Mouse (Mus musculus): ENCODE results near the gene Ubash3b.
A peak's percentile ranks its signal among the peaks of the same experiment; 100 is the strongest.

Ubash3b gene

GRCm38 (mm10) chr9:41166886-41167285 lies 5.4 kb upstream of the Ubash3b start:
- no peak for DNase-seq (ENCODE audit: low read depth)

- no peak for DNase-seq (ENCODE audit: low read depth)
Observed at GRCm38 (mm10) chr9:41162363-41162762, 866 bp upstream of the Ubash3b start.

GRCm38 (mm10) chr9:41160536-41161176 lies 841 bp downstream of the Ubash3b start:
- DNase-seq (ENCODE audit: low read depth) = no peak

- DNase-seq (ENCODE audit: low read depth) = no peak
Observed at GRCm38 (mm10) chr9:41159223-41159622, 2.3 kb downstream of the Ubash3b start.

- DNase-seq (ENCODE audit: low read depth) = no peak
Observed at GRCm38 (mm10) chr9:41157872-41158567, 3.5 kb downstream of the Ubash3b start.

GRCm38 (mm10) chr9:41157020-41157871 lies 4.3 kb downstream of the Ubash3b start:
- peak; percentile 79 for DNase-seq (ENCODE audit: low read depth)

- no peak for DNase-seq (ENCODE audit: low read depth)
Observed at GRCm38 (mm10) chr9:41156720-41157019, 4.8 kb downstream of the Ubash3b start.

- no peak for DNase-seq (ENCODE audit: low read depth)
Observed at GRCm38 (mm10) chr9:41156006-41156719, 5.3 kb downstream of the Ubash3b start.

GRCm38 (mm10) chr9:41153979-41154378 lies 7.5 kb downstream of the Ubash3b start:
- DNase-seq (ENCODE audit: low read depth) = no peak

- DNase-seq (ENCODE audit: low read depth) = no peak
Observed at GRCm38 (mm10) chr9:41153050-41153449, 8.4 kb downstream of the Ubash3b start.

- DNase-seq (ENCODE audit: low read depth) = no peak
Observed at GRCm38 (mm10) chr9:41151491-41151890, 10.0 kb downstream of the Ubash3b start.

- DNase-seq (ENCODE audit: low read depth) = no peak
Observed at GRCm38 (mm10) chr9:41149896-41150295, 11.6 kb downstream of the Ubash3b start.

GRCm38 (mm10) chr9:41149079-41149676 lies 12.3 kb downstream of the Ubash3b start:
- no peak for DNase-seq (ENCODE audit: low read depth)

GRCm38 (mm10) chr9:41148600-41148999 lies 12.9 kb downstream of the Ubash3b start:
- DNase-seq (ENCODE audit: low read depth) = no peak

GRCm38 (mm10) chr9:41147203-41147842 lies 14.2 kb downstream of the Ubash3b start:
- no peak for DNase-seq (ENCODE audit: low read depth)

GRCm38 (mm10) chr9:41143825-41144224 lies 17.7 kb downstream of the Ubash3b start:
- DNase-seq (ENCODE audit: low read depth) = no peak

- DNase-seq (ENCODE audit: low read depth) = no peak
Observed at GRCm38 (mm10) chr9:41143115-41143514, 18.4 kb downstream of the Ubash3b start.

GRCm38 (mm10) chr9:41141026-41141425 lies 20.5 kb downstream of the Ubash3b start:
- no peak for DNase-seq (ENCODE audit: low read depth)

- DNase-seq (ENCODE audit: low read depth) = no peak
Observed at GRCm38 (mm10) chr9:41138987-41139808, 22.3 kb downstream of the Ubash3b start.

GRCm38 (mm10) chr9:41136691-41137467 lies 24.6 kb downstream of the Ubash3b start:
- DNase-seq (ENCODE audit: low read depth) = no peak
